Mouse (Mus musculus) midbrain, embryonic 14.5 days (tissue): Measurements from ENCODE around the gene Edaradd. TPM values are rescaled to one million over a fixed set of nuclear protein-coding genes. Genes with fewer than 3 reads are reported as not detected.

ENCODE experiments used
- ATAC-seq: fragments of 200-750 bp; cut with Nextera tagmentation; 2 replicates; pipeline ENCODE4 v1.8.0; 2017; ENCODE audit warnings: moderate number of reproducible peaks, moderate library complexity; ENCODE audit not compliant: low FRiP score, low TSS enrichment
- DNase-seq: peaks from one replicate; pipeline ENCODE4 v3.0.0-alpha.2; 2015
- H3K27ac ChIP-seq: fragments of 300-500 bp; sonication (generic); replicated peaks from 2 replicates; pipeline ENCODE4 v1.5.1; 2014; ENCODE audit warnings: mild to moderate bottlenecking, low read depth, low read length, moderate library complexity
- H3K27me3 ChIP-seq: fragments of 300-500 bp; sonication (generic); 2 replicates; pipeline ENCODE4 v1.6.1; 2014; ENCODE audit warnings: low read length, control low read depth, mixed read lengths; ENCODE audit not compliant: control insufficient read depth, insufficient read depth
- H3K36me3 ChIP-seq: fragments of 300-500 bp; sonication (generic); 2 replicates; pipeline ENCODE4 v1.6.1; 2014; ENCODE audit warnings: low read length, control low read depth; ENCODE audit not compliant: control insufficient read depth, insufficient read depth
- H3K4me1 ChIP-seq: fragments of 300-500 bp; sonication (generic); 2 replicates; pipeline ENCODE4 v1.6.1; 2014; ENCODE audit warnings: mild to moderate bottlenecking, antibody characterized with exemption, low read length, control low read depth; ENCODE audit not compliant: control insufficient read depth, insufficient read depth
- H3K4me2 ChIP-seq: fragments of 300-500 bp; sonication (generic); 2 replicates; pipeline ENCODE4 v1.6.1; 2014; ENCODE audit warnings: mild to moderate bottlenecking, low read length, moderate library complexity
- H3K4me3 ChIP-seq: fragments of 300-500 bp; sonication (generic); replicated peaks from 2 replicates; pipeline ENCODE4 v1.5.1; 2014; ENCODE audit warnings: low read depth, low read length
- H3K9ac ChIP-seq: fragments of 300-500 bp; sonication (generic); replicated peaks from 2 replicates; pipeline ENCODE4 v1.6.1; 2014; ENCODE audit warnings: mild to moderate bottlenecking, low read length, moderate library complexity
- H3K9me3 ChIP-seq: fragments of 300-500 bp; sonication (generic); 2 replicates; pipeline ENCODE4 v1.6.1; 2016; ENCODE audit warnings: low read length, control low read depth, mixed read lengths; ENCODE audit not compliant: control insufficient read depth
- whole genome bisulfite sequencing: fragments of 180-500 bp; shearing (Covaris S2); extraction: QIAGEN DNeasy Blood & Tissue Kit; methylation state at CpG from one replicate; pipeline ENCODE4 v1.1.7; 2014; 5-methylcytosine and 5-hydroxymethylcytosine counted together
- polyA plus RNA-seq: library from polyadenylated mRNA; unstranded; fragments of >200 nt; fragmentation: Nextera tagmentation; extraction: Ambion mirVana; gene quantifications from 2 replicates; pipeline ENCODE4 v1.2.1, GENCODE M21; 2014

Edaradd gene
- polyA plus RNA-seq, 1 experiment from 2014 or later: 1.1 TPM

- Histone ChIP-seq H3K36me3 (no peaks in the 10 kb centered on the region), H3K4me2 (no peak overlapping the region), H3K27ac (no peak overlapping the region), H3K9me3 (no peaks in the 10 kb centered on the region), H3K4me1 (no peaks in the 10 kb centered on the region), H3K27me3 (no peaks in the 10 kb centered on the region), H3K4me3 (no peak overlapping the region), H3K9ac (no peak overlapping the region)
- no peak for DNase-seq
- no peak for ATAC-seq
- 32% methylated on average over 3 of the region's 3 CpGs for WGBS
Measured at GRCm38 (mm10) chr13:12559044-12559443, 38.8 kb upstream of the Edaradd start.

DNA sequence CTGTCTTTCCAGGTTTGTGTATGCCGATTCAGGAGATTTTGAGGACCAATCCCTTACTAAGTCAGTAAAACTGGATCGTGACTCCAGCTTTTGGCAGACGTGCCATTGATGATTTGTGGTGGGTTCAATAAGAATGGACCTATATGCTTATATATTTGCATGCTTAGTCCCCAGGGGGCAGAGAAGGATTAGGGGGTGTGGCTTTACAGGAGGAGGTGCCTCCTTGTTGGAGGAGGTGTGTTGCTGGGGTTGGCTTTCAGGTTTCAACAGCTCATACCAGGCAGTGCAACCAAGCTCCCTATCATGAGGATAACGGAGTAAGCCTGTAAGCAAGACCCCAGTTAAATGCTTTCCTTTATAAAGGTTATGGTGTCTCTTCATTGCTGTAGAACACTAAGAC lies 34.0 kb upstream of the Edaradd start:
- H3K4me1 ChIP-seq: no peaks in the 10 kb centered on the region

GRCm38 (mm10) chr13:12543880-12544568 lies 23.8 kb upstream of the Edaradd start:
- no peak for ATAC-seq
- WGBS: 92% methylated on average over 8 of the region's 8 CpGs

More for the DNA sequence above, 34.0 kb upstream of the Edaradd start:
- H3K9me3 ChIP-seq: no peaks in the 10 kb centered on the region
- H3K27me3 ChIP-seq: no peaks in the 10 kb centered on the region
- 66% methylated on average over 4 of the region's 4 CpGs for WGBS
- H3K4me2 ChIP-seq: no peak overlapping the region
- H3K36me3 ChIP-seq: no peaks in the 10 kb centered on the region
- H3K9ac ChIP-seq: no peak overlapping the region
- no peak overlapping the region for H3K4me3 ChIP-seq
- no peak overlapping the region for H3K27ac ChIP-seq
- no peak for ATAC-seq
- DNase-seq: no peak

DNA sequence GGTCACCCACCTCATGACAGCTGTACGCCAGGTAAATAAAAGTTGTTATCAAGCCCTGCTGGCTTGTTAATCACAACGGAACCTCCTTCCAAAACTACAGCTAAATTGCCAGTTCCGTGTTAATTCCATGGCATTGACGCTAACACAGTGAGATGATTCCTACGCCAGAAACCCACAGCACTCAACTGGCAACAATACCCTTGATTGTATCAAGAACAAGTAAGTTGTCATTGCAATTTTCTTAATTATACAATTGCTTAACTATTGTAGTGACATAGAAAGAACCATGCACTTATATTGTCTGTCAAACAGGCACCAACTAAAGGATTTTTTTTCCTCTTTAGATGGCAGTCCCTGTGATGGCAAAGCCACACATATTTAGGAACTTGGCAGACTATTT lies 23.0 kb upstream of the Edaradd start:
- WGBS: 81% methylated on average over 5 of the region's 5 CpGs
- Histone ChIP-seq H3K27me3 (no peaks in the 10 kb centered on the region), H3K4me2 (no peak overlapping the region), H3K4me1 (peaks cover 9% of the 10 kb centered on the region; the same call in 1 of the 2 replicates), H3K9me3 (no peaks in the 10 kb centered on the region), H3K4me3 (no peak overlapping the region), H3K36me3 (no peaks in the 10 kb centered on the region), H3K27ac (no peak overlapping the region), H3K9ac (no peak overlapping the region)
- DNase-seq (no peak), ATAC-seq (no peak)

More at GRCm38 (mm10) chr13:12543880-12544568, 23.8 kb upstream of the Edaradd start:
- no peak for DNase-seq
- Histone ChIP-seq H3K9ac (no peak overlapping the region), H3K4me1 (peaks cover 9% of the 10 kb centered on the region; the same call in 1 of the 2 replicates), H3K27me3 (no peaks in the 10 kb centered on the region), H3K9me3 (no peaks in the 10 kb centered on the region), H3K27ac (no peak overlapping the region), H3K36me3 (no peaks in the 10 kb centered on the region), H3K4me3 (no peak overlapping the region), H3K4me2 (no peak overlapping the region)

- Histone ChIP-seq H3K36me3 (no peaks in the 10 kb centered on the region), H3K4me3 (no peak overlapping the region), H3K4me1 (peaks cover 9% of the 10 kb centered on the region; the same call in 1 of the 2 replicates), H3K9me3 (no peaks in the 10 kb centered on the region), H3K4me2 (peak overlapping the region; percentile 37), H3K27ac (no peak overlapping the region), H3K9ac (no peak overlapping the region), H3K27me3 (no peaks in the 10 kb centered on the region)
- DNase-seq (peak; percentile 23), ATAC-seq (peak; percentile 51; the same call in 1 of the 2 replicates)
- 8% methylated on average over 23 of the region's 23 CpGs for WGBS
Measured at GRCm38 (mm10) chr13:12542006-12542981, 22.1 kb upstream of the Edaradd start.

- no peak for ATAC-seq
- peaks cover 9% of the 10 kb centered on the region; the same call in 1 of the 2 replicates for H3K4me1 ChIP-seq
- H3K27ac ChIP-seq: no peak overlapping the region; the same call in 1 of the 2 replicates
- H3K36me3 ChIP-seq: no peaks in the 10 kb centered on the region
- no peak for DNase-seq
- H3K4me2 ChIP-seq: peak overlapping the region; percentile 39
- H3K9ac ChIP-seq: no peak overlapping the region; the same call in 1 of the 2 replicates
- 47% methylated on average over 13 of the region's 13 CpGs for WGBS
- peak overlapping the region; percentile 1; the same call in 1 of the 2 replicates for H3K4me3 ChIP-seq
- H3K27me3 ChIP-seq: no peaks in the 10 kb centered on the region
- H3K9me3 ChIP-seq: no peaks in the 10 kb centered on the region
Measured at GRCm38 (mm10) chr13:12540119-12540518, 19.9 kb upstream of the Edaradd start.

DNA sequence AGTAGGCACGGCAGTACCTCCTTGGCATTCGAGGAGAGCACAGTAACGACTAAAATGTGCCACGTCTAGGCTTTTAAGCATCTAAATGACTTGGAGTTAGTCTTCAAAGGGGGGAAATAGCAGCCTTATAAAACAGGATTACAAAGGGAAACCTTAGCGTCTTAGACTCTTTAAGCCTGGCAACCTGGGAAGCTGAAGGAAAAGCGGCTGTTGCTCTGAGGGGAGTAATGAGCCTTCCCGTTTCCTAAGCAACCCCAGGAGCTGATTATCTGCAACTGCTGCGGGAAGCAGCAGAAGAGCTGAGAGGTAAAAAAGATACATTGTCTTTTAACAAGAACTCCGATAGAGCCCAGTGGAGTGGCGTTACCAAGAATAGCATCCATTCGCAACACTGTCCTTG lies 19.5 kb upstream of the Edaradd start:
- Histone ChIP-seq H3K9ac (no peak overlapping the region; the same call in 1 of the 2 replicates), H3K9me3 (no peaks in the 10 kb centered on the region), H3K27me3 (no peaks in the 10 kb centered on the region), H3K4me1 (peaks cover 9% of the 10 kb centered on the region; the same call in 1 of the 2 replicates), H3K36me3 (no peaks in the 10 kb centered on the region), H3K4me2 (peak overlapping the region; percentile 39), H3K27ac (no peak overlapping the region), H3K4me3 (peak overlapping the region; percentile 1; the same call in 1 of the 2 replicates)
- no peak for ATAC-seq
- peak; percentile 73 for DNase-seq
- whole genome bisulfite sequencing: 6% methylated on average over 11 of the region's 11 CpGs

DNA sequence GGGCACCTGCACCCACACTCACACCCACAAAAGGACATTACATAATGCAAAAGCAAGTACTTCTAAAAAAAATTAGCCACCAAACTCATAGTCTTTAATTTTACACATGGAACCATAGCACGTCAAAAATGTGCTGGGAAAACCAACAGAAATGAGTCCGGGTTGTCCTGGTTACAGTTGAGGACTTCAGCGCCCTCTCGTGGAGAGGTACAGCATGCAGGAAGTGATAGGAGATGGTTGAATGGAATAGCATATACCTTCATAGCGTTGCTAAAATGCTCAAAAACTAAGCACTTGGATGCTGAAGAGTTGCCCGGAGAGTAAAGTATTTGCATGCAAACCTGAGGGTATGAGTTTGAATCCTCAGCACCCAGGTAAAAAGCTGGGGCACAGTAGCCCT lies 17.7 kb upstream of the Edaradd start:
- DNase-seq (no peak), ATAC-seq (no peak)
- no peak overlapping the region for H3K27ac ChIP-seq
- no peaks in the 10 kb centered on the region for H3K9me3 ChIP-seq
- no peak overlapping the region for H3K4me2 ChIP-seq
- H3K4me1 ChIP-seq: peaks cover 9% of the 10 kb centered on the region; the same call in 1 of the 2 replicates
- H3K27me3 ChIP-seq: no peaks in the 10 kb centered on the region
- H3K36me3 ChIP-seq: no peaks in the 10 kb centered on the region
- WGBS: 74% methylated on average over 6 of the region's 6 CpGs
- no peak overlapping the region for H3K4me3 ChIP-seq
- no peak overlapping the region for H3K9ac ChIP-seq
